Mouse (Mus musculus) testis, postnatal 14 days (tissue): Measurements from ENCODE around the gene Cd300lb.

Experiments
- DNase-seq: peaks from one replicate; pipeline ENCODE4 v3.0.0; 2021; ENCODE audit warnings: low spot score

The Cd300lb gene

GRCm38 (mm10) chr11:114883251-114883789, 50.9 kb downstream of the Cd300lb start:
- DNase-seq: no peak

- DNase-seq: no peak
Observed at GRCm38 (mm10) chr11:114880589-114880988, 53.6 kb downstream of the Cd300lb start.

- DNase-seq: no peak
Observed at GRCm38 (mm10) chr11:114880185-114880584, 54.0 kb downstream of the Cd300lb start.

- no peak for DNase-seq
Observed at GRCm38 (mm10) chr11:114879666-114880065, 54.5 kb downstream of the Cd300lb start.

- DNase-seq: no peak
Observed at GRCm38 (mm10) chr11:114877145-114877544, 57.0 kb downstream of the Cd300lb start.

GRCm38 (mm10) chr11:114876621-114877020, 57.6 kb downstream of the Cd300lb start:
- no peak for DNase-seq

GRCm38 (mm10) chr11:114876176-114876575, 58.0 kb downstream of the Cd300lb start:
- DNase-seq: no peak

- no peak for DNase-seq
Observed at GRCm38 (mm10) chr11:114875301-114875801, 58.8 kb downstream of the Cd300lb start.

- DNase-seq: no peak
Observed at GRCm38 (mm10) chr11:114874226-114875145, 59.7 kb downstream of the Cd300lb start.

- DNase-seq: no peak
Observed at GRCm38 (mm10) chr11:114873022-114873817, 61.0 kb downstream of the Cd300lb start.
